Mouse (Mus musculus): Measurements from ENCODE around the gene Ccdc34. TPM values are rescaled to one million over a fixed set of nuclear protein-coding genes. Genes with fewer than 3 reads are reported as not detected.

The Ccdc34 gene
- total RNA-seq, 2 experiments from 2014 or later, result 5.1 to 5.3 TPM

GRCm38 (mm10) chr2:110173818-110174247, 156.2 kb downstream of the Ccdc34 start:
- intact Hi-C loops (cut with DNase I), result no loop called here
- DNase-seq, result no peak

GRCm38 (mm10) chr2:110176761-110177400, 159.3 kb downstream of the Ccdc34 start:
- no peak for DNase-seq
- intact Hi-C loops (cut with DNase I), result no loop called here

- no peak for DNase-seq
- intact Hi-C loops (cut with DNase I), result no loop called here
Observed at GRCm38 (mm10) chr2:110177406-110177805, 159.8 kb downstream of the Ccdc34 start.

- intact Hi-C loops (cut with DNase I), result no loop called here
- DNase-seq, result peak; percentile 59 to 60
Observed at GRCm38 (mm10) chr2:110177879-110178278, 160.3 kb downstream of the Ccdc34 start.

GRCm38 (mm10) chr2:110179669-110180315, 162.2 kb downstream of the Ccdc34 start:
- intact Hi-C loops (cut with DNase I), result no loop called here

GRCm38 (mm10) chr2:110180316-110180670, 162.7 kb downstream of the Ccdc34 start:
- intact Hi-C loops (cut with DNase I), result no loop called here
- no peak for DNase-seq

More at GRCm38 (mm10) chr2:110179669-110180315, 162.2 kb downstream of the Ccdc34 start:
- peak; percentile 27 to 42 for DNase-seq

- no peak for DNase-seq
- intact Hi-C loops (cut with DNase I), result no loop called here
Observed at GRCm38 (mm10) chr2:110181666-110182065, 164.0 kb downstream of the Ccdc34 start.

GRCm38 (mm10) chr2:110182248-110182647, 164.6 kb downstream of the Ccdc34 start:
- intact Hi-C loops (cut with DNase I), result no loop called here
- peak in 1 of 2 experiments; percentile 27 for DNase-seq

- DNase-seq, result no peak
- intact Hi-C loops (cut with DNase I), result no loop called here
Observed at GRCm38 (mm10) chr2:110182795-110183486, 165.3 kb downstream of the Ccdc34 start.

- intact Hi-C loops (cut with DNase I), result no loop called here
- no peak for DNase-seq
Observed at GRCm38 (mm10) chr2:110184071-110184470, 166.5 kb downstream of the Ccdc34 start.

GRCm38 (mm10) chr2:110186427-110186980, 168.9 kb downstream of the Ccdc34 start:
- peak in 1 of 2 experiments; percentile 34 for DNase-seq

GRCm38 (mm10) chr2:110188696-110189397, 171.2 kb downstream of the Ccdc34 start:
- DNase-seq, result no peak
- intact Hi-C loops (cut with DNase I), result no loop called here

More at GRCm38 (mm10) chr2:110186427-110186980, 168.9 kb downstream of the Ccdc34 start:
- intact Hi-C loops (cut with DNase I), result no loop called here

GRCm38 (mm10) chr2:110190416-110190815, 172.8 kb downstream of the Ccdc34 start:
- DNase-seq, result no peak
- intact Hi-C loops (cut with DNase I), result no loop called here

- intact Hi-C loops (cut with DNase I), result no loop called here
- DNase-seq, result no peak
Observed at GRCm38 (mm10) chr2:110191186-110191690, 173.6 kb downstream of the Ccdc34 start.

GRCm38 (mm10) chr2:110191965-110192701, 174.5 kb downstream of the Ccdc34 start:
- intact Hi-C loops (cut with DNase I), result no loop called here
- DNase-seq, result peak; percentile 64 to 67

GRCm38 (mm10) chr2:110192702-110193312, 175.2 kb downstream of the Ccdc34 start:
- no peak for DNase-seq

GRCm38 (mm10) chr2:110196551-110196950, 178.9 kb downstream of the Ccdc34 start:
- intact Hi-C loops (cut with DNase I), result no loop called here
- no peak for DNase-seq

More at GRCm38 (mm10) chr2:110192702-110193312, 175.2 kb downstream of the Ccdc34 start:
- intact Hi-C loops (cut with DNase I), result no loop called here

- no peak for DNase-seq
- intact Hi-C loops (cut with DNase I), result no loop called here
Observed at GRCm38 (mm10) chr2:110199648-110200047, 182.0 kb downstream of the Ccdc34 start.

GRCm38 (mm10) chr2:110201770-110202169, 184.2 kb downstream of the Ccdc34 start:
- DNase-seq, result no peak
- intact Hi-C loops (cut with DNase I), result no loop called here

Data from heart, postnatal 36 days (tissue).